Mouse (Mus musculus): Measurements from ENCODE around the gene Tmem260.
"Not testable (repeated sequence)": the region's sequence is repeated elsewhere in the genome, so short reads cannot be mapped to it uniquely, and the experiment has no call there.

Tmem260 gene

DNA sequence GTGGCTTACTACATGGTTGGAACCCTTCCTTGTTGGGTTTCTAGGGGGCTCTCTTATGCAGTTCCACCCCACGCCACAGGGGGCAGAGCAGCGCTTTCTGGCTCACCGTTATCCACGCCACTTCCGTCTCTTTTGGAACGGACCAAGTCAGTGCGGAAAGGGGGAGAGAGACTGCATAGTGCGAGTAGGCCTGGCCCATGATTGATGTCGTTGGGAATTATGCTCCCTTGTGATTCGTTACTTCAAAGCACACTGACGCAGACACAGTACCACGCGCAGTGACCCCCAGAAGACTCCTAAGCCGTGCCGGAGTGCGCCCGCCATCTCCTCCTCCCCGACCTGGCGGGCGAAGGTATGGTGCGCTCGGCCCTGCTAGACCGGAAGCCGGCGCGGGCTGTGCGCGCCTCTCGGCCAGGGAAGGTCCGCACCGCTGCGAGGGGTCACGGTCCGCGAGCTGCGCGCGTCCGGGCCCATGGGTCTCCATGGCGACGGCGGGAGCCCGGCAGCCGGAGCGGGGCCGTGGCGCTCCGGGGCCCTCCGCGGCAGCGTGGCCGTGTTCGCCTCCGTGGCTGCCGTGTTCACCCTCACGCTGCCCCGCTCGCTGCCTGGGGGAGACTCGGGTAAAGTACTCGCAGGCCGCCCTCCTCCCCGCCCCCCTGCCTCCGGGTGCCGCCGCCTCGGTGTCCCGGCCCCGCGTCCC lies at the start of gene Tmem260:
Tmem260 (plus strand) TSS at position 141 of the 700 bp plus-strand sequence.
- peak; percentile 86 to 94 for DNase-seq

DNA sequence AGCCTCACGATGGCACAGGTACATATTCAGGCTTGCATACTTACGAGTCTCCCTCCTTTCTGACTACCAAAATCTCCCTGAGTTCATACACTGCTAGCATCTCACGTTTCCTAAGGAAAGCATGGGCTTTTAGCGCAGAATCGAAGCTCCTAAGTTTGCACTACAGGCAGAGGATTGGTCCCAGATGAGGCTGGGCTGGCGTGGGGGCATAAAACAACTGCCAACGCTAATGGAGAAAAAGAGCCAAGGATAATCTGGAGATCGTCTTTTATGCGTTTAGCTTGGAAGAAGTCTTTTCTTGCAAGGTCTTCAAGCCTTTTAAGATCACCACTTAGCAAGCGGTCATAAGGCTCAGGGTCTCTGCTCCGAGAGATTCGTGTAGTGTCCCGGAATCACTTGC lies 39.8 kb upstream of the Tmem260 start:
- DNase-seq, result no peak

DNA sequence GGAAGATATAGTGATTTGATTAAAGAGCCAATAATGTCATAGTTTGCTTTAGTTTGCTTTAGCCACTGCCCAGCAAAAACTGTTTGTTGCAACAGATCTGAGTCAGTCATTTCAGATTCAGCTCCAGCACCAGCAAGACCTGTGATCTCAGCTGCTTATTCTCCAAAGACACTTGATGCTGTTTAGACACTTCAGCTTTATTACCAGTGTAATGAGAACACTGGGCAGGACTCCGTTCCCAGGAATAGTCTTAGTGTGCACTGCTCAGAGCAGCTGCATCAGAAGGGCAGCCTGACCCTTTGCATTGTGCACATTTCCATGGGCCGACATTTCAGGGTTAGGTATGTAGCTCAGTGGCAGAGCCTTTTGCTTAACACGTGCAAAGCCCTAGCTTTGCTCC lies 28.9 kb upstream of the Tmem260 start:
- no peak for DNase-seq

DNA sequence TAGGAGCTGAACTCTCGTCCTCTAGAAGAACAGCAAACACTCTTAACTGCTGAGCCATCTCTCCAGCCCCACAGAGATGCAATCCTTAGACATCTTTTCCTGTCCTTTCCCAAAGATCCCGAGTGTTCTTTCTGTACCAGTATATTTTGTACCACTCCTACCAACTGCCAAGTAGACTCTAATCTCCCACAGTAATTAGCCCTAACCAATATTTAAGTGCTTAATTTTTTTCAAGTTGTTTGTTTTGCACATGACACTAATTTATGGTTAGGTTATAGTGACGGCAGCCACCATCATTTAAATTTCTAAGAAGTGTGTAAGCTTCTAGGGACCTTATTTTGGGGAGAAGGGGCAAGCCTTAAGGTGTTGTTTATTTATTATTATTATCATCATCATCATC lies 27.7 kb upstream of the Tmem260 start:
- DNase-seq, result no peak

DNA sequence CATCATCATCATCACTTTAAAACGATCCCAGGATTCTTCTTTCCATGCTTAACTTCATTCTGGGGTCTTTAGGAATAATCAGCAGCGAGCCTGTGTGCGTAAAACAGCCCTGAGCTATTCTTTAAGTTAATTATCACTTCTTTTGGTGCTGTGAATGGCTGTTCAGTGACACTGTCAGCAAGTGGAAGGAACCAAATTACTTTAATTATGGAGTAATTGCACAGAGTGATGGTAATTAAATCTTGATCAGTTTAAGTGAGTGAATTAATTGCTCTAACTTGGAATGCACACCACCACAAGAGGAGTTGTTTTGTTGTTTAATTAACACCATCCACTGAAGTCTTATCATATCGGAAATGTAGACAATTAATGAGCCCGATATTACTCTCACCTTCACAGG lies 27.3 kb upstream of the Tmem260 start:
- DNase-seq, result no peak

DNA sequence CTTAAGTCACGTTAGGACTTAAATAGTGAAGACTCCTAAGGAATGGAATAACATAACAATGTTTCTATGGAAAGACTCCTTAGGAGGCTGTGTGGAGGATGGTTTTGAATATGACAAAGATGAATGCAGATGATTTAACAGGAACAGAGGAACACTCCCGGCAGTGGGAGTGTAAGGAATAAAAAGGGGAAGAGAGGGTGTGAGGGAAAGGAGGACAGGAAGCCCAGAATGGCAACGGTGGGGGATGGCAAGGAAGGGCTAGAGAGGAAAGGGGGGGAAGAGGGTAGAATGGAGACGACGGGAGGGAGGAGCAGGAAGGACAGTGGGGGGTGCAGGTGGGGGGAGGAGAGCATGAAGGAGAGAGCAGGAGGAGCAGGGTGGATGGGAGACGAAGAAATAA lies 24.4 kb upstream of the Tmem260 start:
- DNase-seq, result no peak

DNA sequence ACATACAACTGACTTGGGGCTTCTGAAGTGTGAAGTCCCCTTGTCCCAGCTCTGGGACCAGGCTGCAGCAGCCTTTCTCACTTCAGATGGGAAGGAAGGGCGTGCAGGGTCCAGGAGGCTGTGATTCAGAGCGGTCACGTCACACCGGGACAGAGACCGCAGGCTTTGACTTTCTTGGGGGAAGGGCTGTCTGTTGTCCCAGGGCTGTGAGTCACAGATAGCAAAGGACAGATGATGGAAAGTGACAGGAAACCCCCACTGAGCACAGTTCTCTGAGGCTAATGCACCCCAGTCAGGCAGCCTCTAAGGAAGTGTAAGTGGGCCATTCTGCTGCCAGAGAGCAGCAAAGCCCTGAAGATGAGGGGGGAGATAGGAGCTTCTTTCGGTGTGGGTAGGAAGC lies 23.9 kb upstream of the Tmem260 start:
- DNase-seq, result peak in 1 of 2 experiments; percentile 3

DNA sequence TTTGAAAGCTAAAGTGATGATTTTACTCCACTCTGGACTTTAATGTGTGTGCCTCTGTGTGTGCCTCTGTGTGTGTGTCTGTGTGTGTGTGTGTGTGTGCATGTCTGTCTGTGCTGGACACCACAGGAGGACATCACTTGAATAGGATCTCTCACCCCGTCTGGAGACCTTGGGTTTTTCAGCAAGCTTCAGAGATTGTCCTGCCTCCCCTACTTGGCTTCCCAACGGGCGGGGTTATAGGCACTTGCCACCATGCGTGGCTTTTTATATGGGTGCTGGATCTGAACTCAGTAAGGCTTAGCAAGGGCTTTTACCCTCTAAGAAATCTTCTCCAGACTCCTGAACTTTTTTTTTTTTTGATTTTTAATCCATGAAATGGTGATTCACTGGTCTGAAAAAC lies 23.5 kb upstream of the Tmem260 start:
- no peak for DNase-seq

DNA sequence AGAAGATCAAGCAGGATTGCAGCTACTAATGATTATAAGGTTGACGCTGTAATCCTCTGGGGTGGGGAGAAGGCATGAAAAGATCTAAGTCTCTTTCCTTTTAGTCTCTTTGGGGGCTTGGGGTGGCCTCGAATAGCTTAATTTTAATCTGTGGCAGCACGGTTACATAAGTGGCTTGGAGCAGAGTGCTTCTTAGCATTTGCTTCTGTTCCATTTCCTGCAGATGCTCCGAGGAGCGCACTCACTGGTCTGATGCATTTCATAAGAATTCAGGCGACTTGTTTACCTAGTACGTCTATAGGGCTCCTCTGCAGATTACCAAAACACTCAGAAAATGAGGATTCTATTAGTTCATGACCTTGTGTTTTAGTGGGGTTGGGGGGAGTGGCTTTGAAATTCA lies 23.0 kb upstream of the Tmem260 start:
- DNase-seq, result no peak

DNA sequence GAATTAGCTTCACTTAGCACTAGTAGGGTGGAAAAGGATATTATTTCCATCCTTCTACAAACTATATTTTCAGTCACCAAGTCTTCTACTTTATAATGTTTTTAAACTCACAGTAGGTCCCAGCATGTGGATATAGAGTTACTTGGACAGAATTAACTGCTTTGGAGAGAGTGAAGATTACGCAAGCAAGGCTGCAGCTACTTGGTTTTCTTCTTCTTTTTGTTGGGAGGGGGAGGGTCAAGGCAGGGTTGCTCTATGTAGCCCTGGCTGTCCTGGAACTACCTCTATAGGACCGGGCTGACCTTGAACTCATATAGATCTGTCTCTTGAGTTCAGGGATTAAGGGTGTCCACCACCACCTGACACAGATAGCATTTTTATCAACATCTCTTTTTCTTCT lies 13.9 kb upstream of the Tmem260 start:
- DNase-seq, result no peak

DNA sequence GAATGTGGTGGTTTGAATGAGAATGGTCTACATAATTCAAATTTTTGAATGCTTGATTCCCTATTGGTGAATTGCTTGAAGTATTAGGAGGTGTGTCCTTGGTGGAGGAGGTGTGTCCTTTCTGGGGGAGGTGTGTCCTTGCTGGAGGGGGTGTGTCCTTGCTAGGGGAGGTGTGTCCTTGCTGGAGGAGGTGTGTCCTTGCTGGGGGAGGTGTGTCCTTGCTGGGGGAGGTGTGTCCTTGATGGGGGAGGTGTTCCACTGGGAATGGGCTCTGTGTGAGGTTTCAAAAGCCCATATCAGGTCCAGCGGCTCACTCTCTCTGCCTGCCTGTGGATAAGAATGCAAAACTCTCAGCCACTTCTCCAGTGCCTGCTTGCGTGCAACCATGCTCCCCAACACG lies 2.1 kb upstream of the Tmem260 start:
- peak in 1 of 2 experiments; percentile 11 for DNase-seq

DNA sequence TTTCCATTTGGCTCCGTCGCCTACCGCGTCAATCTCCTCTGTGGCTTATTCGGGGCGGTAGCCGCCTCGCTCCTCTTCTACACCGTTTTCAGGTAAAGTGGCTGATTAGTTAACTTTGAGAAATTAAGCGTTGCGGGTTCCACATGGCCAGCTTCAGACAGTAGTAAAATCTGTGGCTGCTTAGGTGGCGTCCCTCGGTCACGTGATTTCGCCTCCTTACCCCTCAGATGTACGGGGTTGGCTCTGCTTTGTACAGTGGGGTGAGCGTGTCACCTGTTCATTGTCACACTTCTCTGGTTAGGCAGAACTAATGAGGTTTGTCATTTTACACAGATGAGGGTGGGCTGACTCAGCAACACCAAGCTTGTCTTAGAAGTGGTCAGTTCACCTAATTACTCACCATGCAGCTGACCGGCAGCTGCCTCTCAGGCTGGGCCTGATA lies 6.1 kb downstream of the Tmem260 start:
- no peak for DNase-seq

DNA sequence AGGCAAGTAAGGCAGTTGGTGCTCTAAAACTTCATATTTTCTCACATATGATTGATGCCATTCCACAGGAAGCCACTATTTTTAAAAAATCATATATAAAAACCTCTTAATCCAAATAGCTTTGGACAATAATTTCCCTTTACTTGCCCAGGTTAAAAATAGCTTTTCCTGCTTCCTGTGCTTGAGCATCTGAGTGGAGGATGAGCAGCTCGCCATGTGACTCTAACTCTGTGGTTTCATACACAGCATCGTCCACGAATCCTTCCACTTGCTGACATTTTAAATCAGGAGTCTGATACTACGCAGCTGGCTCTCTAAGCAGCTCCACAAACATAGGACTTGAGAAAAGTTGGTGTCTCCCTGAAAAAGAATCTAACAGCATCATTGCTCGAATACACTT lies 7.5 kb downstream of the Tmem260 start:
- no peak for DNase-seq

DNA sequence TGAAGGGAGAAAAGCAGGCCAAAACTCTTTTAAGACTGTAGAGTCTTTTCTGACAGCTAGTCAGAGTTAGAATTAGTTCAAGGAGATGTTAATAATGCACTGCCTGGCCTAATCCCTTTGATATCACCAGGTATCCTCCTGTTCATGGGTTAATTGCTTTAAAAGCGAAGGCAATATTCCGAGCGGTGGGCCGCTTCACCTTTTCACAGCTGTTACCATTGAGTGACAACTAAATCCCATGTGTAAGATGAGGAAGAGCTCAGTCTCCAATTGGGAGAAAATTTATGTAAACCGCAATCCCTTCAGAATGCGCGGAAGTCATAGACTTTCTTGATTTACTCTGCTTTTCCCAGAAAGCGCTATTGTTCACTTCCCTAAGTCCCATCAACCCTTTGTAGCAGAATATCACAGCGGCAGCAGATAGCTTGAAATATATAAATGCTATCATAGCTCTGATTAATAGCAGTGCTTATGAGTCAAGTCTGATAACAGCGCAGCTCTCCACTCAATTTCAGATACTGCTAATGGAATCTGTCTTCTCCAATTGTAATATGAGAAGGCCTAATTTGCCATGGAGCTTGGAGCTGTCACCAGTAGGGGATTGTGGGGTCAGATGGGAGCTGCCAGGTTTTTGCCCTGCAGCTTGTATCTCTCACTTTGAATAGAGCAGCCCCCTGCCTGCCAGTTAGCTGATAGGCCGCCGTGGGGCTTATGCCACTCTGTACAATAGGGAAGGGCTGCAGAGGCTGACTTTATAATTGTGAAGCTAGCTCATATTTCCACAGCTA lies 10.6 kb downstream of the Tmem260 start:
- no peak for DNase-seq

DNA sequence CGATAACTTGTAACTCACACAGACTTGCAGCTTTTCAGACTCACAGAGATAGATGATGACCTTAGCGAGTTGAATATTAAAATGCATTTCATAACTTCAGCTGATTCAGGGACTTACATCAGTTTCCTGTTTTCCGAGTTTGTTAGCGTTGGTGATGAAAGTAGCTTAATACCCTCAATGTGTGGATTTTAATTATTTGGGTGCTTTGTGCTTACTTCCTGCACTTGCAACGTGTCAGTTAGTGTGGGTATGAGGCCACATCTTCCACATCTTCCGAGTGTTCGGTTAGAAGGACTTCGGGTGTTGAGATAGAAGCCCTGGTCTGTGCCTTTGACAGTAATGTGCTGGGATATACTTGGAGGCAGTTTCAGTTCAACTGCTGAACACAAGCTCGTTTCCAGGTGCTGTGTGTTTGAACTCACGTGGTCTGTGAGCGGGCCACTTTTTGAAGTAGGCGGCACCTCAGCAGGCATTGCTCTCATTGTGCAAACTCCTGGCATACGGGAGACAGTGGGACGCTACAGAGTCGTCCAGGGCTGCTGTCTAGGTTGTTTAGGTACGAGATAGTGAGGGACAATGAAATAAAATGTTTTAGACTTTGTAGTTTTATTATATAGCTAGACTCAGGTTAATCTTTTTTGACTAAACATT lies 11.5 kb downstream of the Tmem260 start:
- DNase-seq, result no peak

DNA sequence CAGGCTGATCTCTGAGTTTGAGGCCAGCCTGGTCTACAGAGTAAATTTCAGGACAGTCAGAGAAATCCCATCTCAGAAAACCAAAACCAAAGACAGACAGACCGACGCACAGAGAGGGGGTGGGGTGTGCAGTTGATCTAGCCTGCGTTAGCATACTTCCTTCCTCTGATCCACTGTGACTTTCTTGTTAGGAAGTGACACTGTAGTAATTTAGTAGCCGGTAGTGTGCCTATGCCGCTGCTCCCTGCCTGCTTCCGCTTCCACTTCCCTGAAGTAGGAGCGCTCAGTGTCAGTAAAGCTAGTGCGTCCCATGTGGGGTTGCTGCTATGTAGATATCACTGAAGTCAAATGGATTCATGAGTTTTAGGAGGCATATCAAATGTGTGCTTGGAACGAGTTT lies 13.0 kb downstream of the Tmem260 start:
- DNase-seq, result no peak

DNA sequence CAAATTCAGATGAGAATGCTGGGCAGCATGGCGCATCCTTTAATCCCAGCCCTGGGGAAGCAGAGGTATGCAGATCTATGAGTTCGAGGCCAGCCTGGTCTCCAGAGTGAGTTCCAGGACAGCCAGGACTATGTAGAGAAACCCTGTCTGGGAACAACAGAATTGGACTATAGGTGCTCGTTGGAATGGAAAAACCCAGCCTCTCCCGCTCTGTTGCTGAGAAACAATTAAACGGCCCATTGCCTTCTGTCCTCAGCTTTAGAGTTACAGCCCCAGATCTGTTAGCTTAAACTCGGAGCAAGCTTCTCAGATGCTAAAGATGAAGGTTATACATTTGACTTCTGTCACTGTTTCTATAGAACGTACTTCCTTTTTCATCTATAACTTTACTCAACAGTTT lies 22.4 kb downstream of the Tmem260 start:
- DNase-seq, result no peak

DNA sequence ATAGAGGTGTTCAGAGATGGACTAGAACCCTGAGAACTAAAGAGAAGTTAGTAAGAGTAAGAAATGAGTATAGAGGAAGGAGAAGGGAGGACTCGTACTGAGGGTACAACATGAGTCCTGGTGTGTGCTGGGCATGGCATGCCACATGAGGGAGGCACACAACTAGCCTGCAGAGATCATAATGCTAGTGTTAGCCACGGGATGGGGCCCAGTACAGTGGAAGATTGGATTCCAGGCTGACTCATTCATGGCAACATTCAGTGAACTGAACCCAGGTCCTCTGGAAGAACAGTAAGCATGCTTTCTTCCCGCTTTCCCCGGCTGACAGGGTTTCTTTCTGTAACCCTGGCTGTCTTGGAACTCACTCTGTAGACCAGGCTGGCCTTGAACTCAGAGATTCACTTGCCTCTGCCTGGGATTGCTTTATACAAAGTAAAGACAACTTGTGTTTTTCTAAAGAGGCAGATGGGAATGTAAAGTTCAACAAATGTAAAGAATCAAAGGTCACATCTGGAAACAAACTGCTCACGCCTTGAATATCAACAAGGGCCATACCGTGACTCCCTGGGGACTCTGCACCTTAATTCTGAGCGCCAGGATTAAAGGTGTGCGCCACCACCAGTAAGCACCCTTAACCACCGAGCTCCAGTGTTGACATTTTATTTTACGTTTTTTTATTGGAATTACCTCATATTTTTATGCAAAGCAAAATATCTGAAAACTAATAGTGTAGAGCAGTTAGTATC lies 25.0 kb downstream of the Tmem260 start:
- no peak for DNase-seq

DNA sequence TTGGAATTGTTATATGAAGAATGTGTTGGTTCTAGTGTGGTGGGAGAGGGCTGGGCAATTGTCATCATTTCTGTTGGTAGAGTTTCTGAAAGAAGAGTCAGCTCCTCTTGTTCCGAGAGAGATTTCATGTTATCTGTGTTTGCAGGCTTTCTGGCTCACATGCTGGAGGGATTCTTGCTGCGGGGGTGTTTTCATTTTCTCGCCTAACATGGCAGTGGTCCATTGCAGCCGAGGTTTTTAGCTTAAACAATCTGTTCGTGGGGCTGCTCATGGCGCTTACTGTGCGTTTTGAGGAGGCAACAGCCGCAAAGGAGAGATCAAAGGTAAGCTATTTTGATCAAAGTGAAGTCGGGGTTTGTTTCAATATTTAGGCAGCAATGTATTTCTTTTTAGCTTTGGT lies 26.3 kb downstream of the Tmem260 start:
- DNase-seq, result no peak

DNA sequence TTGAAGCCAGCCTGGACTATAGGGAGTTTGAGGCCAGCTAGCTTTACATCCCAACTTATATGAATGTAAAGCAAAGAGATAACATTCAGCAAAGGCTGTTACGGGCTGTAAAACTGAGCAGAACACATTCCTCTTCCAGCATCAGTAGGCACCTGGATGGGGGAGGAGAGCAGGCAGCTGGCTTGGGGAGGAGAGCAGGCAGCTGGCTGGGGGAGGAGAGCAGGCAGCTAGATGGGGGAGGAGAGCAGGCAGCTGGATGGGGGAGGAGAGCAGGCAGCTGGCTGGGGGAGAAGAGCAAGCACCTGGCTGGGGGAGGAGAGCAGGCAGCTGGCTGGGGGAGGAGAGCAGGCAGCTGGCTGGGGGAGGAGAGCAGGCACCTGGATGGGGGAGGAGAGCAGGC lies 29.4 kb downstream of the Tmem260 start:
- no peak for DNase-seq

DNA sequence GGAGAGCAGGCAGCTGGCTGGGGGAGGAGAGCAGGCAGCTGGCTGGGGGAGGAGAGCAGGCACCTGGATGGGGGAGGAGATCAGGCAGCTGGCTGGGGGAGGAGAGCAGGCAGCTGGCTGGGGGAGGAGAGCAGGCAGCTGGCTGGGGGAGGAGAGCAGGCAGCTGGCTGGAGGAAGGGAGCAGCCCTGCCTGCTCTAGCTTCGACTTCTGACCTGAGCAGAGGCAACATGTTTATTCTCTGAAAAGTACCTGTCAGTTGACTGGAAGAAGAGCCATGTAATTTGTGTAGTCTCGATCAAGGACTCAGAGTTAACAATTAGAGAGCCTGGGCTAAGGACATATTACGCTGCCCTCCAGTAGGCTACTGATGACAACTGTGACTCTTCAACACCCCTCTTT lies 29.9 kb downstream of the Tmem260 start:
- DNase-seq, result not testable (repeated sequence)

DNA sequence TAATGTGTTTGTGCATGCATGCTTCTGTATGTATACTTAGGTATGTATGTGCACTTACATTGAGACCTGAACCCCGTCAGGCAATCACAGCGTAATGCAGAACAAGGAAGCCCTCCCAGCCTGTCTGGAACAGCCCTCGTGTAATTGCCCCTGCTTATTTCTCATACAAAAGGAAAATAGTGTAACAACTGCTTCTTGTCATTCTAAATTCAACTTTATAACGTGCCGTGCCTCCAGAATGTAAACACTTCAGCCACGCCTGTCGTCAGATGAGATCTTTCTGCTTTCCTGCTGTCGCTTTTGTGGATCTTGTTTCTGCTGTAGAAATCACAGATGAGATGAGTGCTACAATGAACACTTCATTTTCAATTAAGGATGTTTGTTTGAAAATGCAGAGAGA lies 30.4 kb downstream of the Tmem260 start:
- DNase-seq, result no peak

DNA sequence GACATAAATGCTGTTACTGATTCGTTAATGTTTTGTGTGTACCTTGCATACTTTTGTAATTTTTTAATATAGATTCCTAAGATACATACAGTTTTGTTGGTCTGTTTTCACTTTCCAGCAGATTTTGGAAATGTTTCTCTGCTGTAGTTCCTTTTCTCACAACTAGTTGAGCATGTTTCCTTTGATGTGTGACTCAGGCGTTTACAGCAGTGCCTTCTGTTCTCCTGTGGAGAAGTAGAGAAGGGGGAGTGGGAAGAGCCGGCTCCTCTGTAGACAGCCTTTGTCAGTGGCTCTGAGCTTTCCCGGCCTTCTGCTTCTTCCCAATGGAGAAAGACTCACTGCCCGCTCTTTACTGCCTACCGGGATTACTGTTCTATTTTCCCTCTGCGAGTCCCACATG lies 35.7 kb downstream of the Tmem260 start:
- no peak for DNase-seq

All from spleen, adult 18-20 months (tissue).